Mouse (Mus musculus) small intestine, adult 2 months (tissue): ENCODE measurements around the gene Hist2h3c1. TPM values are rescaled to one million over a fixed set of nuclear protein-coding genes. Genes with fewer than 3 reads are reported as not detected.

ENCODE experiments used
- H3K27ac ChIP-seq: fragments of 200-500 bp; 2 replicates; pipeline ENCODE4 v1.5.1; 2012; ENCODE audit warnings: low read depth, low read length, control low read depth, inconsistent platforms; ENCODE audit not compliant: insufficient read depth
- H3K27me3 ChIP-seq: fragments of 200-500 bp; 2 replicates; pipeline ENCODE4 v1.6.1; 2012; ENCODE audit warnings: mild to moderate bottlenecking, moderate library complexity, low read length, inconsistent platforms; ENCODE audit not compliant: control insufficient read depth, insufficient read depth
- H3K36me3 ChIP-seq: fragments of 200-500 bp; 2 replicates; pipeline ENCODE4 v1.6.1; 2012; ENCODE audit warnings: mild to moderate bottlenecking, low read length, control low read depth, inconsistent platforms; ENCODE audit not compliant: control insufficient read depth, insufficient read depth
- H3K4me1 ChIP-seq: fragments of 200-500 bp; 2 replicates; pipeline ENCODE4 v1.6.1; 2012; ENCODE audit warnings: low read length, inconsistent platforms, mixed read lengths; ENCODE audit not compliant: control insufficient read depth, insufficient read depth, insufficient read length
- H3K4me3 ChIP-seq: fragments of 200-500 bp; 2 replicates; pipeline ENCODE4 v1.5.1; 2012; ENCODE audit warnings: low read depth, mild to moderate bottlenecking, control low read depth, inconsistent platforms, low read length, moderate library complexity
- CTCF ChIP-seq: fragments of 200-500 bp; IDR thresholded peaks from 2 replicates; pipeline ENCODE4 v1.5.1; 2012; ENCODE audit warnings: low read depth, mild to moderate bottlenecking, control low read depth, inconsistent platforms, low read length, moderate library complexity, mixed read lengths; ENCODE audit not compliant: insufficient replicate concordance, insufficient read length; ENCODE audit errors: extremely low read depth
- POLR2A ChIP-seq: fragments of 200-500 bp; IDR thresholded peaks from 2 replicates; pipeline ENCODE4 v1.6.1; 2012; ENCODE audit warnings: low read depth, mild to moderate bottlenecking, control low read depth, inconsistent platforms, low read length, moderate library complexity
- WGBS: fragments of 180-500 bp; shearing (Covaris S2); methylation state at CpG from one replicate; pipeline ENCODE4 v1.1.7; 2018; 5-methylcytosine and 5-hydroxymethylcytosine counted together
- polyA plus RNA-seq: library from polyadenylated mRNA; depleted of rRNA; stranded (reverse); fragments of >200 nt; gene quantifications from 2 replicates; pipeline ENCODE4 v1.2.3, GENCODE M21; 2012

Hist2h3c1 gene
- polyA plus RNA-seq, 1 experiment = not detected

- Histone ChIP-seq H3K4me1 (no peaks in the 10 kb centered on the region; the same call in 1 of the 2 replicates), H3K36me3 (no peaks in the 10 kb centered on the region), H3K4me3 (no peak overlapping the region), H3K27ac (no peak overlapping the region), H3K27me3 (no peaks in the 10 kb centered on the region)
- no peak for TF ChIP-seq POLR2A
- TF ChIP-seq CTCF = no peak
- 70% methylated on average over 8 of the region's 8 CpGs for WGBS
Observed at GRCm38 (mm10) chr3:96226695-96227648, 19.5 kb upstream of the Hist2h3c1 start.

DNA sequence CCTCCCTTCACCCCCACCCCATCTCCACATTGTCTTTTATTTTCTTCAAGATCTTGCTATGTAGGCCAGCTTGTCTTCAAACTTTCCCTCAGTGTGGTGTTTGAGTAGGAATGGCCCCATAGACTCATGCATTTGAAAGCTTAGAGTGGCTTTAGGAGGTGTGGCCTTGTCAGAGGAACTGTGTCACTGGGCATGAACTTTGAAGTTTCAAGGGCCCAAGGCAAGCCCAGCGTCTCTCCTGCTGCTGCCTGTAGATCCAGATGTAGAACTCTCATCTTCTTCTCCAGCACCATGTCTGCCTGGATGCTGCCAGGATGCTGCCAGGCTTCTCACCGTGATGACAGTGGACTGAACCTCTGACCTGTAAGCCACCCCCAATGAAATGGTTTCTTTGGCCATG is 17.7 kb upstream of the Hist2h3c1 start:
- TF ChIP-seq CTCF = no peak
- no peak for TF ChIP-seq POLR2A

GRCm38 (mm10) chr3:96230404-96230803 is 16.1 kb upstream of the Hist2h3c1 start:
- Histone ChIP-seq H3K27ac (no peak overlapping the region), H3K4me3 (no peak overlapping the region), H3K4me1 (no peaks in the 10 kb centered on the region; the same call in 1 of the 2 replicates), H3K27me3 (no peaks in the 10 kb centered on the region), H3K36me3 (no peaks in the 10 kb centered on the region)
- no peak for TF ChIP-seq POLR2A
- no peak for TF ChIP-seq CTCF
- whole genome bisulfite sequencing = 61% methylated on average over 2 of the region's 2 CpGs

More for the DNA sequence above, 17.7 kb upstream of the Hist2h3c1 start:
- H3K4me1 ChIP-seq = no peaks in the 10 kb centered on the region; the same call in 1 of the 2 replicates
- H3K36me3 ChIP-seq = no peaks in the 10 kb centered on the region
- no peak overlapping the region for H3K27ac ChIP-seq
- no peak overlapping the region for H3K4me3 ChIP-seq
- WGBS = 56% methylated on average over 2 of the region's 2 CpGs
- H3K27me3 ChIP-seq = no peaks in the 10 kb centered on the region

DNA sequence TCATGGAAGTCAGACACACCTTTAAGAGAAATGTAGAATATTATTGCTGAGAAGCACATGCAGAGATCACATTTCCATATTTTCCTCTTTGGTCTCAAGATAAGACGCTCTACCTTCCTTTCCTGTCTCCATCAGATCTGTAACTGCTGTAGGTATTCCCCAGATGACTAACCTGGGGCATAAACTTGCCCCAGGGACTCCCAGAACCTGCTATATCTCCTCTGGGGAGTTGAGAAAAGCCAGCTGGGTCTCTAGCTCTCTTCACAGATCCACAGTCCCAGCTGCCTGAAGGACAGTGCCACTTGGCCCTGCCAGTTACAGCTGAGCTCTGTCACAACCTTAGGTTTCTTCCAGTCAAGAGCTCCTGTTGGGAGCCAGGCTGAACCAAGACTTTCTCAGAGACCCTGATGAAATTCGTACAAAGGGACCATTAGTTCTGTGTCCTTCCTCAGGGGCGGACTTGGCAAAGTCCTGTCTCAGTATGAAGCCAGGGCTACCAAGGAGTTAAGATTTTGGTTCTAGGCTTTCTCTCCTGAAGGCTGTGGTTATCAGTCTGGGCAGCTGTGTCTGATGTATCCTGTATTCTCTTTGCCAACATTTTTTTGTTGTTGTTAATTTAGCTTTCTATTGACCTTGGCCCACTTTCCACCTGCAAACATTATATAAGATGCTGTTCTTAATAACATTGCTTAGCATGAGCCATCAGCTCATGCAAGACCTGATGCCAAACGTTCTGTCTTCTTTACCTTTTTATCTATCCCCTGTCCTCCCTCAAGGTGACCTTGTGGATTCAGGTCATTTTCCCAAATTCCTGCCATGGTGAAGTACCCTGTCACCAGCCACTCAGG is 15.4 kb upstream of the Hist2h3c1 start:
- 76% methylated on average over 4 of the region's 4 CpGs for WGBS
- no peaks in the 10 kb centered on the region for H3K36me3 ChIP-seq
- H3K4me1 ChIP-seq = no peaks in the 10 kb centered on the region; the same call in 1 of the 2 replicates
- H3K27me3 ChIP-seq = no peaks in the 10 kb centered on the region
- no peak overlapping the region for H3K4me3 ChIP-seq
- no peak overlapping the region for H3K27ac ChIP-seq
- no peak for TF ChIP-seq CTCF
- TF ChIP-seq POLR2A = no peak

- Histone ChIP-seq H3K4me1 (no peaks in the 10 kb centered on the region; the same call in 1 of the 2 replicates), H3K27me3 (no peaks in the 10 kb centered on the region), H3K4me3 (no peak overlapping the region), H3K27ac (no peak overlapping the region), H3K36me3 (no peaks in the 10 kb centered on the region)
- WGBS = 57% methylated on average over 2 of the region's 2 CpGs
- TF ChIP-seq POLR2A (no peak), CTCF (no peak)
Observed at GRCm38 (mm10) chr3:96231758-96232120, 14.7 kb upstream of the Hist2h3c1 start.

GRCm38 (mm10) chr3:96234914-96235313 is 11.6 kb upstream of the Hist2h3c1 start:
- no peaks in the 10 kb centered on the region for H3K27me3 ChIP-seq
- TF ChIP-seq CTCF = no peak
- no peak for TF ChIP-seq POLR2A
- H3K4me1 ChIP-seq = no peaks in the 10 kb centered on the region; the same call in 1 of the 2 replicates
- no peak overlapping the region for H3K4me3 ChIP-seq
- 84% methylated on average over 2 of the region's 2 CpGs for WGBS
- H3K27ac ChIP-seq = no peak overlapping the region
- H3K36me3 ChIP-seq = no peaks in the 10 kb centered on the region
